Mouse (Mus musculus): ENCODE measurements around the gene Tmem179b. TPM values are rescaled to one million over a fixed set of nuclear protein-coding genes. Genes with fewer than 3 reads are reported as not detected.
A peak's percentile ranks its signal among the peaks of the same experiment; 100 is the strongest.

Tmem179b gene
- polyA plus RNA-seq, 1 experiment from 2014 or later, result 69.7 TPM

DNA sequence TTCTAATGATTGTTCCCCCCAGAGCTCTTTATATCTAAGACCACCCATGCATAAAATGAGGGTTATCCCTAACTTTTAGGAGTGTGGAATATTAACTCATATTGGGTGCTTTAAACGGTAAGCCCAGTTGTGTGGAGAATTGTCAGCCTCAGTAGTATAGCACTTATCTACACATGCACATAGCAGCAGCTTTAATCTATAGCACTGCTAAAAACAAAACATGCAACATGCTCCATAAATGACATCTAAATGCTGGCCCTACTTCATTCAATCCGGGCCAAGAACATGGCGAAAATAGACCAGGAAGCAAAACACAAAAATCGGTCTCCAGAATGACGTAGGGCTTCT is 51.7 kb downstream of the Tmem179b start:
- Histone ChIP-seq H3K4me3 (ENCODE audit: control insufficient read depth in 1 of 2, insufficient read depth in 1 of 2, low read depth in 1 of 2, low read length in 2 of 2) (peak overlapping the region; percentile 73 to 89), H3K27me3 (ENCODE audit: control insufficient read depth, insufficient read depth, low read length) (no peaks in the 10 kb centered on the region), H3K4me2 (ENCODE audit: low read length) (peak overlapping the region; percentile 88), H3K36me3 (ENCODE audit: control insufficient read depth, insufficient read depth, low read length) (peaks cover 30% of the 10 kb centered on the region), H3K4me1 (ENCODE audit: control insufficient read depth in 2 of 2, insufficient read depth in 2 of 2, low read length in 2 of 2) (peaks cover 2 to 29% of the 10 kb centered on the region in 2 experiments; a peak in 3 of 4 replicates), H3K27ac (replicated peaks in 1 of 2; ENCODE audit: control insufficient read depth in 1 of 2, insufficient read depth in 1 of 2, low read depth in 2 of 2, low read length in 2 of 2) (peak overlapping the region; percentile 95 to 99), H3K9ac (ENCODE audit: low read length) (peak overlapping the region; percentile 87), H3K9me3 (ENCODE audit: control insufficient read depth, low read length) (no peaks in the 10 kb centered on the region)
- ATAC-seq (ENCODE audit: insufficient number of reproducible peaks, insufficient read depth, low FRiP score, low read depth), result no peak
- WGBS, result 0% methylated on average over 5 of the region's 5 CpGs

Small RNA genes within 50 kb of the gene (microRNA-seq; reads per million reads assigned to microRNA genes)
- gene Mir6992, result not detected

Other genes starting within 250 kb of the Tmem179b start
- gene Slc22a8, start 183.2 kb downstream of the Tmem179b start, polyA plus RNA-seq (2014; fragmentation: Nextera tagmentation; extraction: Ambion mirVana), result not detected in 2 replicates
- gene Slc22a6, start 156.4 kb downstream of the Tmem179b start, polyA plus RNA-seq (2014; fragmentation: Nextera tagmentation; extraction: Ambion mirVana), result not detected in 2 replicates
- gene Chrm1, start 110.7 kb downstream of the Tmem179b start, polyA plus RNA-seq (2014; fragmentation: Nextera tagmentation; extraction: Ambion mirVana), result 0.12 TPM in 1 of 2 replicates, not detected in the other
- gene Slc3a2, start 51.1 kb downstream of the Tmem179b start, polyA plus RNA-seq (2014; fragmentation: Nextera tagmentation; extraction: Ambion mirVana), result 62.2 and 65.7 TPM in 2 replicates
- 49.7 and 50.5 TPM in 2 replicates for gene Wdr74, start 38.6 kb downstream of the Tmem179b start, polyA plus RNA-seq (2014; fragmentation: Nextera tagmentation; extraction: Ambion mirVana)
- gene 1700092M07Rik, start 33.7 kb downstream of the Tmem179b start, polyA plus RNA-seq (2014; fragmentation: Nextera tagmentation; extraction: Ambion mirVana), result 1.2 TPM in 1 of 2 replicates, not detected in the other
- gene Stx5a, start 33.1 kb downstream of the Tmem179b start, polyA plus RNA-seq (2014; fragmentation: Nextera tagmentation; extraction: Ambion mirVana), result 81.4 and 83.5 TPM in 2 replicates
- gene Nxf1, start 17.4 kb downstream of the Tmem179b start, polyA plus RNA-seq (2014; fragmentation: Nextera tagmentation; extraction: Ambion mirVana), result 101 and 105 TPM in 2 replicates
- gene Tmem223, start 3.5 kb downstream of the Tmem179b start, polyA plus RNA-seq (2014; fragmentation: Nextera tagmentation; extraction: Ambion mirVana), result 167 and 196 TPM in 2 replicates
- 10.8 and 10.9 TPM in 2 replicates for gene Taf6l, start 11.9 kb upstream of the Tmem179b start, polyA plus RNA-seq (2014; fragmentation: Nextera tagmentation; extraction: Ambion mirVana)
- gene Polr2g, start 24.1 kb upstream of the Tmem179b start, polyA plus RNA-seq (2014; fragmentation: Nextera tagmentation; extraction: Ambion mirVana), result 128 and 146 TPM in 2 replicates
- gene Zbtb3, start 28.1 kb upstream of the Tmem179b start, polyA plus RNA-seq (2014; fragmentation: Nextera tagmentation; extraction: Ambion mirVana), result 3.0 and 3.2 TPM in 2 replicates
- gene Ttc9c, start 44.9 kb upstream of the Tmem179b start, polyA plus RNA-seq (2014; fragmentation: Nextera tagmentation; extraction: Ambion mirVana), result 27.7 and 31.8 TPM in 2 replicates
- gene Hnrnpul2, start 45.5 kb upstream of the Tmem179b start, polyA plus RNA-seq (2014; fragmentation: Nextera tagmentation; extraction: Ambion mirVana), result 3.9 and 5.0 TPM in 2 replicates
- gene AC129217.1, start 55.3 kb upstream of the Tmem179b start, polyA plus RNA-seq (2014; fragmentation: Nextera tagmentation; extraction: Ambion mirVana), result 0.43 TPM in 1 of 2 replicates, not detected in the other
- gene Bscl2, start 63.0 kb upstream of the Tmem179b start, polyA plus RNA-seq (2014; fragmentation: Nextera tagmentation; extraction: Ambion mirVana), result 40.6 and 45.0 TPM in 2 replicates
- 1.0 and 2.3 TPM in 2 replicates for gene Gng3, start 64.7 kb upstream of the Tmem179b start, polyA plus RNA-seq (2014; fragmentation: Nextera tagmentation; extraction: Ambion mirVana)
- gene Lrrn4cl, start 76.3 kb upstream of the Tmem179b start, polyA plus RNA-seq (2014; fragmentation: Nextera tagmentation; extraction: Ambion mirVana), result 1.2 and 1.3 TPM in 2 replicates
- gene Ubxn1, start 97.0 kb upstream of the Tmem179b start, polyA plus RNA-seq (2014; fragmentation: Nextera tagmentation; extraction: Ambion mirVana), result 118 and 123 TPM in 2 replicates
- 67.4 and 78.2 TPM in 2 replicates for gene Uqcc3, start 106.5 kb upstream of the Tmem179b start, polyA plus RNA-seq (2014; fragmentation: Nextera tagmentation; extraction: Ambion mirVana)
- gene Lbhd1, start 109.3 kb upstream of the Tmem179b start, polyA plus RNA-seq (2014; fragmentation: Nextera tagmentation; extraction: Ambion mirVana), result 48.3 and 51.5 TPM in 2 replicates
- not detected in 2 replicates for gene Gm49403, start 109.5 kb upstream of the Tmem179b start, polyA plus RNA-seq (2014; fragmentation: Nextera tagmentation; extraction: Ambion mirVana)
- gene 1810009A15Rik, start 114.4 kb upstream of the Tmem179b start, polyA plus RNA-seq (2014; fragmentation: Nextera tagmentation; extraction: Ambion mirVana), result 53.7 and 55.8 TPM in 2 replicates
- not detected in 2 replicates for gene Gm49416, start 114.5 kb upstream of the Tmem179b start, polyA plus RNA-seq (2014; fragmentation: Nextera tagmentation; extraction: Ambion mirVana)
- 18.2 TPM in 2 replicates for gene Ints5, start 118.5 kb upstream of the Tmem179b start, polyA plus RNA-seq (2014; fragmentation: Nextera tagmentation; extraction: Ambion mirVana)
- 48.0 and 54.6 TPM in 2 replicates for gene Ganab, start 123.6 kb upstream of the Tmem179b start, polyA plus RNA-seq (2014; fragmentation: Nextera tagmentation; extraction: Ambion mirVana)
- 27.8 and 34.2 TPM in 2 replicates for gene B3gat3, start 145.9 kb upstream of the Tmem179b start, polyA plus RNA-seq (2014; fragmentation: Nextera tagmentation; extraction: Ambion mirVana)
- gene Rom1, start 154.9 kb upstream of the Tmem179b start, polyA plus RNA-seq (2014; fragmentation: Nextera tagmentation; extraction: Ambion mirVana), result 0.94 and 1.6 TPM in 2 replicates
- 9.0 TPM in 2 replicates for gene Eml3, start 155.1 kb upstream of the Tmem179b start, polyA plus RNA-seq (2014; fragmentation: Nextera tagmentation; extraction: Ambion mirVana)
- 19.8 and 26.5 TPM in 2 replicates for gene Mta2, start 167.4 kb upstream of the Tmem179b start, polyA plus RNA-seq (2014; fragmentation: Nextera tagmentation; extraction: Ambion mirVana)
- gene Tut1, start 179.4 kb upstream of the Tmem179b start, polyA plus RNA-seq (2014; fragmentation: Nextera tagmentation; extraction: Ambion mirVana), result 14.5 and 15.6 TPM in 2 replicates
- gene Eef1g, start 192.6 kb upstream of the Tmem179b start, polyA plus RNA-seq (2014; fragmentation: Nextera tagmentation; extraction: Ambion mirVana), result 234 and 253 TPM in 2 replicates
- gene Ahnak, start 214.8 kb upstream of the Tmem179b start, polyA plus RNA-seq (2014; fragmentation: Nextera tagmentation; extraction: Ambion mirVana), result 29.4 and 30.6 TPM in 2 replicates